Mouse (Mus musculus) lung, postnatal 25 days (tissue): ENCODE results near the gene Cyp17a1.

Experiments
- DNase-seq: peaks from one replicate; pipeline ENCODE4 v3.0.0; 2022; ENCODE audit warnings: low spot score

Cyp17a1 gene

DNA sequence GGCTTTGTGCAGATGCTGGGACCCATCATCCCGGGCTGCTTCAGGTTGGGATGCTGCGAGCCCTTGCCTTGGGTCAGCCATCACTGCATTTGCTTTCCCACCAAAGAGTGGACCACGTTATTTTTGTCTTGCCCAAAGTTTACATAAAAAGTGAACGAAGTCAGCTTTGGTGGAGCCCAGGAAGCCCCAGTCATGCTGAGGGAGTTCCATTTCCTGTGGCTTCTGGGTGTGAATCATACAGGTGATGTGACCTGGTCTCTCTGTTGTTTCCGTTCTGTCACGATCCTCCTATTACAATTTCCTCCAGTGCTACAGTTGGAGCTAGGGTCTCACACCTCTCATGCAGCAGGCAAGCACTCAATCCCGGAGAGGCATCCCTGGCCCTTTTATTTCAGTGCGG, 55.6 kb downstream of the Cyp17a1 start:
- DNase-seq = no peak
